Mouse (Mus musculus) intestine, embryonic 14.5 days (tissue): ENCODE data around the gene Gpx8. TPM values are rescaled to one million over a fixed set of nuclear protein-coding genes. Genes with fewer than 3 reads are reported as not detected.

Experiments used
- ATAC-seq: fragments of 200-750 bp; cut with Nextera tagmentation; replicated peaks from 2 replicates; pipeline ENCODE4 v1.8.0; 2017; ENCODE audit warnings: low read depth, moderate number of reproducible peaks, moderate TSS enrichment, moderate library complexity; ENCODE audit not compliant: low FRiP score, low TSS enrichment
- DNase-seq: peaks from one replicate; pipeline ENCODE4 v3.0.0-alpha.2; 2018; ENCODE audit warnings: low spot score
- H3K27ac ChIP-seq: fragments of 300-500 bp; sonication (generic); 2 replicates; pipeline ENCODE4 v1.5.1; 2014; ENCODE audit warnings: low read depth, mild to moderate bottlenecking, control low read depth
- H3K27me3 ChIP-seq: fragments of 300-500 bp; sonication (generic); replicated peaks from 2 replicates; pipeline ENCODE4 v1.6.1; 2014; ENCODE audit warnings: low read length, control low read depth; ENCODE audit not compliant: control insufficient read depth, insufficient read depth
- H3K36me3 ChIP-seq: fragments of 300-500 bp; sonication (generic); 2 replicates; pipeline ENCODE4 v1.6.1; 2014; ENCODE audit warnings: low read length, control low read depth; ENCODE audit not compliant: control insufficient read depth, insufficient read depth
- H3K4me1 ChIP-seq: fragments of 300-500 bp; sonication (generic); replicated peaks from 2 replicates; pipeline ENCODE4 v1.6.1; 2014; ENCODE audit warnings: low read length, control low read depth, mixed read lengths; ENCODE audit not compliant: control insufficient read depth, insufficient read depth
- H3K4me2 ChIP-seq: fragments of 300-500 bp; sonication (generic); 2 replicates; pipeline ENCODE4 v1.6.1; 2014; ENCODE audit warnings: low read length
- H3K4me3 ChIP-seq: fragments of 300-500 bp; sonication (generic); 2 replicates; pipeline ENCODE4 v1.5.1; 2014; ENCODE audit warnings: low read depth, low read length, control low read depth, mixed read lengths
- H3K9ac ChIP-seq: fragments of 300-500 bp; sonication (generic); 2 replicates; pipeline ENCODE4 v1.6.1; 2014; ENCODE audit warnings: mild to moderate bottlenecking, low read length
- H3K9me3 ChIP-seq: fragments of 300-500 bp; sonication (generic); 2 replicates; pipeline ENCODE4 v1.6.1; 2016; ENCODE audit warnings: low read length, control low read depth; ENCODE audit not compliant: control insufficient read depth
- WGBS: fragments of 180-500 bp; shearing (Covaris S2); extraction: QIAGEN DNeasy Blood & Tissue Kit; methylation state at CpG from one replicate; pipeline ENCODE4 v1.1.7; 2014; 5-methylcytosine and 5-hydroxymethylcytosine counted together
- polyA plus RNA-seq: library from polyadenylated mRNA; unstranded; fragments of >200 nt; fragmentation: Nextera tagmentation; extraction: Ambion mirVana; gene quantifications from 2 replicates; pipeline ENCODE4 v1.2.1, GENCODE M21; 2014

Gene Gpx8
- polyA plus RNA-seq, 1 experiment from 2014 or later: 127 TPM

DNA sequence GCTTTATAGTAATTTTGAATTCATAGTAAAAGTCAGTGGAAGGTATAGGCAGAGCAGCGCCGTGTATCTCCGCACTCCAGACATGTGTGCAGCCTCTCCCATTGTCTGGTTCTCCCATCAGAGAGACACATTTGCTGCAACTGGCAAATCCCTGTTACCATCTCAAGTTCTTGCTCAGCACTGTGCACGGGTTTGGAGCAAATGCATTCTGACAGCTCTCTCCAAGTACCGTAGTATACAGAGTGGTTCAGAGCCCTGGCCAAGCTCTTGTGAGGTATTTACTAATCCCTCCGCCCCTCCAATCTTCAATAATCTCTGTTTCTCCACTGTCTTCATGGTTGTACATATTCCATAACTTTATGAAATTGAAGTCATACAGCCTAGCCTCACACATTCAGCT lies 33.5 kb downstream of the Gpx8 start:
- no peaks in the 10 kb centered on the region for H3K36me3 ChIP-seq
- ATAC-seq (no peak), DNase-seq (peak; percentile 41)
- no peaks in the 10 kb centered on the region; the same call in 1 of the 2 replicates for H3K4me1 ChIP-seq
- H3K9ac ChIP-seq: no peak overlapping the region
- peak overlapping the region; percentile 37; the same call in 1 of the 2 replicates for H3K4me2 ChIP-seq
- H3K27me3 ChIP-seq: no peaks in the 10 kb centered on the region
- H3K27ac ChIP-seq: no peak overlapping the region
- no peaks in the 10 kb centered on the region for H3K9me3 ChIP-seq
- 78% methylated on average over 6 of the region's 6 CpGs for WGBS
- no peak overlapping the region for H3K4me3 ChIP-seq

DNA sequence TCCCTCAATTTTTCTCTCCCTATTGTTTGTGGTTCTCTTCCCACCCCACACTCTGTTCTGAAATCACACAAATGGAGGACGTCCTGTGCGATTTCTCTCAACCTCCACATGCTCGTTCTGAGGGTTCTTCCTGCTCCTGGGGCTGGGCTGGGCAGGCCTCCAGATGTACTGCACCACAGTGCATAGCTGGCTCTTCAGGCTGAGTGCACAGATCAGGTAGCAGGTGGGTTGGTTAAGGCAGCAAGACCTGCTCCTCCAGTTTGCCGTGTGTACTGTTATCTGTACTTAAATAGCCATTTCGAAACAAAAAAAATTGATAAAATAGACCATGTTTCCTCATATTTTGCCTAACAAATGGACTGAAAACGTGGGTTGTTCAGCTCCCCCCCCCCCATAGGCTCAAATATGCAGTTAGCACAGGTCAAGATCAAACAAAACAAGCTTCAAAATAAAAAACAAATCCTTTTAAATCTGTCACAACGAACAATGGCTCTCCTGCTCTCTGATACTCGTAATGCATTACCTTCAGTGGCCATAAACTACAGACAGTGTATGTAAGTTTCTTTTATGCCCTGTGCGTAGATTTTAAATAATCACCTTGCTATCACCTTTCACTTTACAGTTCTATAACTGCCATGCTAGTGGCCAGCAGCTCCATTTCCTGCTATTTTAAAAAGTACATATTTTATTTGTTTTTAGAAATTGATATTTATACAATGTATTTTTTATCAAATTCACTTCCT lies 45.5 kb downstream of the Gpx8 start:
- no peak for DNase-seq
- 55% methylated on average over 9 of the region's 9 CpGs for WGBS
- Histone ChIP-seq H3K9me3 (no peaks in the 10 kb centered on the region), H3K4me3 (no peak overlapping the region), H3K4me1 (peaks cover 8% of the 10 kb centered on the region; the same call in 1 of the 2 replicates), H3K27me3 (peaks cover 48% of the 10 kb centered on the region), H3K4me2 (no peak overlapping the region), H3K9ac (no peak overlapping the region), H3K36me3 (no peaks in the 10 kb centered on the region), H3K27ac (no peak overlapping the region)
- ATAC-seq: peak; percentile 84

DNA sequence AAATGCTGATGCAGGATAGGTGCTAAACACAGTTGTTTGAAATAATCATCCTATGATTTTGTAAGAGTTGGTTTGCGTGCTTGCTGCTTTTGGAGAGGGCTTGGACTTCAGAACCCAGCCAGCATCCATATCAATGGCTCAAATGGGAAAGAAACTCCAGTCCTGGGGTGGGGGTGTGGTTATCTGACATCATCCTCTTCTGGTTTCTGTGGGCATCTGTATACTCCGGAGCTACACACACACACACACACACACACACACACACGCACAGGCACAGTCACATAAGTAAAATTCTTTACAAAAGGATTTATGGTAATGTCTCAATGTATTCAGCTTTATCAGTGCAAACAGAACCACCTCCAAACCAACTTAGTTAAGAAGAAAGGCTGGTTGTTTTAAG lies 46.1 kb downstream of the Gpx8 start:
- DNase-seq (no peak), ATAC-seq (no peak)
- 61% methylated on average over 3 of the region's 3 CpGs for WGBS
- Histone ChIP-seq H3K27ac (no peak overlapping the region), H3K9me3 (no peaks in the 10 kb centered on the region), H3K4me3 (no peak overlapping the region), H3K9ac (no peak overlapping the region), H3K36me3 (no peaks in the 10 kb centered on the region), H3K27me3 (peaks cover 54% of the 10 kb centered on the region), H3K4me1 (peaks cover 8% of the 10 kb centered on the region; the same call in 1 of the 2 replicates), H3K4me2 (no peak overlapping the region)

DNA sequence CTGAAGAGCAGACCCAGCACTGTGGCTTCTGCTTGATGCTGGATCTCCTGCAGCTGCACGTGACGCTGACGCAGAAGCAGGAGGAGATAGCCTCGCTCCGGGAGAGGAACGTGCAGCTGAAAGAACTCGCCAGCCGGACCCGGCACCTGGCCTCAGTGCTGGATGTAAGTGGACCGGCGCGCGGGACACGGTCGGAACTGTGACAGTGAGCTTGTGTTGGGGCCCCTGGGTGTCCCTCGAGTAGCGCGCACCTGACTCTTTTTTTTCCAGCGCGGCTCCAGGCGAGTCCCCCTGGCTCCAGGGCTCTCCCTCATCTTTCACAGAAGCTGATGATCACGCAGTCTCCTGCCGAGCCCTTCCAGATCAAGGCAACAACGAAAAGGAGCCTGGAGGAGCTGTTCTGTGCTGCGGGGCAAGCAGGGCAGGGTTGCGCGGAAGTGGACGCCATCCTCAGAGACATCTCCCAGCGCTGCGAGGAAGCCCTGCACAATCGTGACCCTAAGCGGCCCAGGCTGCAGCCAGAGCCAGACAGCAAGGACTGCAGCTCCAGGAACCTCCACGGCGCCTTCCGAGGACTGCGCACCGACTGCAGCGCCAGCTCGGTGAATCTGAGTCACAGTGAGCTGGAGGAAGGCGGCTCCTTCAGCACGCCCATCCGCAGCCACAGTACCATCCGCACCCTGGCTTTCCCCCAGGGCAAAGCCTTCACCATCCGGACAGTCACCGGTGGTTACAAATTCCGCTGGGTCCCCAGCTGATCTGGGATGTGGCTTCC lies 47.6 kb downstream of the Gpx8 start:
- DNase-seq (peak; percentile 79), ATAC-seq (peak; percentile 33; the same call in 1 of the 2 replicates)

DNA sequence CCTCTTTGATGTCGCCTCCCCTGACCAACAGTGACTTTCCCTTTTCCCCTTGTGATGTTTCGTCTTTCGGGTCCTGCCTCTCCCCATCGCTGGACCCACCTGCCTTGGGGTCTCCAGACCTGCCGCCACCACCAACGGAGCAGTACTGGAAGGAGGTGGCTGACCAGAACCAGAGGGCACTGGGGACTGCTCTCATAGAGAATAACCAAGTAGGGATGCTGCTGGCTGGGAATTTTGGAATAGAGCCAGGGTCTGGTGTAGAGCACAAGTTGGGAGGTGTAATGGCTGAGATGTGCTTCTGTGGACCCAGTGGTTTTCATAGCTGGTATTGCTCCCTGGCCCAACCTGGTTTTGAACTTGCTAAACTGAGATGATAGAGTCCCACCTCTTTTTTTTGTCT lies 48.8 kb downstream of the Gpx8 start:
- Histone ChIP-seq H3K9me3 (no peaks in the 10 kb centered on the region), H3K4me3 (no peak overlapping the region), H3K4me1 (peaks cover 20% of the 10 kb centered on the region; the same call in 1 of the 2 replicates), H3K36me3 (no peaks in the 10 kb centered on the region), H3K27ac (no peak overlapping the region), H3K27me3 (peaks cover 80% of the 10 kb centered on the region), H3K4me2 (no peak overlapping the region), H3K9ac (no peak overlapping the region)
- 73% methylated on average over 6 of the region's 6 CpGs for WGBS
- ATAC-seq (no peak), DNase-seq (no peak)

More for the DNA sequence above, 47.6 kb downstream of the Gpx8 start:
- Histone ChIP-seq H3K27ac (no peak overlapping the region), H3K4me1 (peaks cover 17% of the 10 kb centered on the region; the same call in 1 of the 2 replicates), H3K4me2 (peak overlapping the region; percentile 94), H3K36me3 (no peaks in the 10 kb centered on the region), H3K9me3 (no peaks in the 10 kb centered on the region), H3K27me3 (peaks cover 69% of the 10 kb centered on the region), H3K4me3 (peak overlapping the region; percentile 36), H3K9ac (0 out of 2 replicates have a peak overlapping the region, but pooled peaks have one; percentile 35)
- WGBS: under 1% methylated on average over 46 of the region's 46 CpGs

DNA sequence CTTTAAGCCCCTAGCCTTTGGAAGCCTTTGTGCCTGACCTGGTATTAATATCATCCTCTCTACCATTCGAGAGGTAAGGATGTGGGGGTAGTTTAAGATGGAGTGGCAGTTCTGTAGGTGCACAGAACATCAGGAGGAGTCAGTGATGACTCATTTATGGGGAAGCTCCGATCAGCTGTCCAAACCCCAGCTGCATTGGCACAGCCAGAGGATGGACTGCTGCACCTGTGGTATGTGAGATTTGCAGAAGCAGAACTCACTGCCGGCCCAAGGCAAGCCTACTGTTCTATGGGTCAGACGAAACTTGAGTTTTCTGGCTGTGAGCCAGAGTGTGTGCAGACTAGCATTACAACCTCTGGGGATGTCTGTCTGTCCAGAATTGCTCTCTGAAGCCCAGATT lies 49.8 kb downstream of the Gpx8 start:
- DNase-seq (no peak), ATAC-seq (no peak)
- Histone ChIP-seq H3K9me3 (no peaks in the 10 kb centered on the region), H3K27me3 (peaks cover 86% of the 10 kb centered on the region), H3K4me1 (peaks cover 20% of the 10 kb centered on the region; the same call in 1 of the 2 replicates), H3K4me3 (no peak overlapping the region), H3K36me3 (no peaks in the 10 kb centered on the region), H3K27ac (no peak overlapping the region), H3K4me2 (no peak overlapping the region), H3K9ac (no peak overlapping the region)
- 50% methylated on average over 4 of the region's 4 CpGs for WGBS

DNA sequence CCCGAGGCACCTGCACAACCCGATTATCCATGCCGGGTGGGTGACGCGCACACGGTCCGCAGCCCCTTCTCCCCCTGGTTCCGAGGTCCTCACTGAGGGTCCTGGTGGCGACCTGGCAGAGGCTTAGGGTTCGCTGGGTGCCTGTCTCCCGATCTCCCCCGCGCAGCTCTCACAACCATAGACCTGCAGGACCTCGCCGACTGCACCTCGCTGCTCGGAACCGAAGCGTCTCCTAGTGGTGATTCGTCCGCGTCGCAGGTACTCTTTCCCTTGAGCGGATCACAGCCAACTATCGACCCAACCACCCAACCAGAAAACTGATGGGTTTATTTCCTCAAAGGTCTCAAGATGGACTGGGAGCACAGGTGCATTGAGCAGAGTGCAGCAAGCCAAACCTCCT lies 52.0 kb downstream of the Gpx8 start:
- Histone ChIP-seq H3K27ac (no peak overlapping the region), H3K4me3 (peak overlapping the region; percentile 26), H3K36me3 (no peaks in the 10 kb centered on the region), H3K4me2 (peak overlapping the region; percentile 61), H3K27me3 (peaks cover 95% of the 10 kb centered on the region), H3K9me3 (no peaks in the 10 kb centered on the region), H3K9ac (no peak overlapping the region), H3K4me1 (peaks cover 26% of the 10 kb centered on the region; the same call in 1 of the 2 replicates)
- WGBS: under 1% methylated on average over 25 of the region's 25 CpGs
- ATAC-seq (peak; percentile 55), DNase-seq (peak; percentile 74)

DNA sequence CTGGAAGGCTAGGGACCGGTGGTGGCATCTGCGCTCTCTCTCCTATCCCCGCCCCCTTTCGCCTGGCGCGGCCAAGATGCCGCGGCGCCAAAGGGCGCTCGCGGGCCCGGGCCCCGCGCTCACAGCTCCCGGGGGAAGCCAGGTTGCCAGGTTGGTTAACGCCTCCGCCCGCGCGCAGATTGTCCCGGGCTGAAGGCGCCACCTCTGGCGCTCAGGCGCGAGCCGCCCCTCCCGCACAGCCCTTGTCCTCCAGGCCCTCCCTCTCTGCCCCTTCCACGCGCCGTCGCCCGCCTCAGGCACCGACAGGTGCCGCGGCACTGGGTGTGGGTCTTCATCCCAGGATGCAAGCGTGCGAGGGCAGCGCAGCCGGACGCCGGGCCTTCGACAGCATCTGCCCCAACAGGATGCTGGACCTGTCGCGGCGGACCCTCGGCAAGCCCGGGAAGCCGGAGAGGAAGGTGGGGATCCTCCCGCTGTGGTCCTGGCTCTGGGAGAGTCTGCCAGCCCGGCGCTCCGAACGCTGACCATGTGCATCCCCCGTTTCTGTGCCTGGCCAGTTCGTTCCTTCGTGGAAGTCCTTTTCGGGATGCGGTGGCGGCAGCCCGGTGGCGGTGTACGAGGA lies 52.6 kb downstream of the Gpx8 start, which contains the start of gene Mcidas:
Gene Mcidas, plus strand, starts transcription at position 315 of the 622 bp plus-strand sequence.
- ATAC-seq (no peak; the same call in 1 of the 2 replicates), DNase-seq (peak; percentile 74)
- H3K27me3 ChIP-seq: peaks cover 95% of the 10 kb centered on the region
- H3K36me3 ChIP-seq: no peaks in the 10 kb centered on the region
- 0 out of 2 replicates have a peak within 1 kb of the TSS, but pooled peaks have one; percentile 1 for H3K9ac ChIP-seq
- H3K9me3 ChIP-seq: no peaks in the 10 kb centered on the region
- WGBS: under 1% methylated on average over 57 of the region's 63 CpGs
- H3K27ac ChIP-seq: no peak within 1 kb of the TSS
- H3K4me1 ChIP-seq: peaks cover 24% of the 10 kb centered on the region; the same call in 1 of the 2 replicates
- H3K4me2 ChIP-seq: peak within 1 kb of the TSS; percentile 61
- peak within 1 kb of the TSS; percentile 26 for H3K4me3 ChIP-seq
